Mouse (Mus musculus) cerebellum, adult 18-20 months (tissue): Measurements from ENCODE around the gene Timm17a.

Source experiments
- DNase-seq, 2 experiments: peaks; one replicate each; pipeline ENCODE4 v3.0.0; 2021

Gene Timm17a

GRCm38 (mm10) chr1:135271371-135271770 lies 42.2 kb downstream of the Timm17a start:
- DNase-seq, result peak; percentile 74 to 78

- no peak for DNase-seq
Observed at GRCm38 (mm10) chr1:135267663-135268446, 45.7 kb downstream of the Timm17a start.

GRCm38 (mm10) chr1:135265834-135266233 lies 47.7 kb downstream of the Timm17a start:
- DNase-seq, result no peak

GRCm38 (mm10) chr1:135263316-135263715 lies 50.3 kb downstream of the Timm17a start:
- no peak for DNase-seq

- no peak for DNase-seq
Observed at GRCm38 (mm10) chr1:135262329-135262728, 51.2 kb downstream of the Timm17a start.

GRCm38 (mm10) chr1:135260931-135261330 lies 52.6 kb downstream of the Timm17a start:
- DNase-seq, result no peak

GRCm38 (mm10) chr1:135259128-135259436 lies 54.5 kb downstream of the Timm17a start:
- peak; percentile 87 to 89 for DNase-seq

GRCm38 (mm10) chr1:135258380-135259127 lies 55.0 kb downstream of the Timm17a start, which contains the start of gene Elf3:
Elf3 (minus strand) TSS chr1:135258568.
- DNase-seq, result peak; percentile 64 to 74

- no peak for DNase-seq
Observed at GRCm38 (mm10) chr1:135256299-135256698, 57.3 kb downstream of the Timm17a start.

GRCm38 (mm10) chr1:135252854-135253253 lies 60.7 kb downstream of the Timm17a start:
- DNase-seq, result no peak

- DNase-seq, result no peak
Observed at GRCm38 (mm10) chr1:135251405-135251804, 62.2 kb downstream of the Timm17a start.

GRCm38 (mm10) chr1:135250706-135251105 lies 62.9 kb downstream of the Timm17a start:
- no peak for DNase-seq

GRCm38 (mm10) chr1:135248434-135248850 lies 65.1 kb downstream of the Timm17a start:
- peak; percentile 66 to 70 for DNase-seq
